Mouse (Mus musculus) heart, embryonic 15.5 days (tissue): Measurements from ENCODE around the gene Lrch3. TPM values are rescaled to one million over a fixed set of nuclear protein-coding genes. Genes with fewer than 3 reads are reported as not detected.
A peak's percentile ranks its signal among the peaks of the same experiment; 100 is the strongest.

ENCODE experiments used
- ATAC-seq: fragments of 200-750 bp; cut with Nextera tagmentation; replicated peaks from 2 replicates; pipeline ENCODE4 v1.8.0; 2017; ENCODE audit warnings: low read depth, moderate TSS enrichment; ENCODE audit not compliant: insufficient number of reproducible peaks, insufficient read depth, low FRiP score
- H3K27ac ChIP-seq: fragments of 300-500 bp; sonication (generic); 2 replicates; pipeline ENCODE4 v1.5.1; 2015; ENCODE audit warnings: mild to moderate bottlenecking, inconsistent platforms
- H3K27me3 ChIP-seq: fragments of 300-500 bp; sonication (generic); 2 replicates; pipeline ENCODE4 v1.6.1; 2015; ENCODE audit warnings: inconsistent platforms
- H3K36me3 ChIP-seq: fragments of 300-500 bp; sonication (generic); 2 replicates; pipeline ENCODE4 v1.6.1; 2015; ENCODE audit warnings: mild to moderate bottlenecking, inconsistent platforms
- H3K4me1 ChIP-seq: fragments of 300-500 bp; sonication (generic); replicated peaks from 2 replicates; pipeline ENCODE4 v1.6.1; 2015; ENCODE audit warnings: inconsistent platforms
- H3K4me2 ChIP-seq: fragments of 300-500 bp; sonication (generic); 2 replicates; pipeline ENCODE4 v1.6.1; 2015; ENCODE audit warnings: inconsistent platforms, mild to moderate bottlenecking, moderate library complexity
- H3K4me3 ChIP-seq: fragments of 300-500 bp; sonication (generic); 2 replicates; pipeline ENCODE4 v1.5.1; 2015; ENCODE audit warnings: mild to moderate bottlenecking, inconsistent platforms
- H3K9ac ChIP-seq: fragments of 300-500 bp; sonication (generic); 2 replicates; pipeline ENCODE4 v1.6.1; 2015; ENCODE audit warnings: mild to moderate bottlenecking, inconsistent platforms
- H3K9me3 ChIP-seq: fragments of 300-500 bp; sonication (generic); replicated peaks from 2 replicates; pipeline ENCODE4 v1.6.1; 2016; ENCODE audit warnings: inconsistent platforms
- WGBS: fragments of 180-500 bp; shearing (Covaris S2); methylation state at CpG from one replicate; pipeline ENCODE4 v1.1.7; 2015; ENCODE audit warnings: mixed read lengths; 5-methylcytosine and 5-hydroxymethylcytosine counted together
- polyA plus RNA-seq: library from polyadenylated mRNA; unstranded; fragments of >200 nt; fragmentation: Nextera tagmentation; extraction: Ambion mirVana; gene quantifications from 2 replicates; pipeline ENCODE4 v1.2.1, GENCODE M21; 2015

Lrch3 gene
- polyA plus RNA-seq, 1 experiment from 2014 or later, result 15.0 TPM

GRCm38 (mm10) chr16:32992158-32992557, 78.3 kb downstream of the Lrch3 start:
- H3K27me3 ChIP-seq, result no peaks in the 10 kb centered on the region
- 92% methylated on average over 5 of the region's 5 CpGs for WGBS
- H3K9me3 ChIP-seq, result no peaks in the 10 kb centered on the region
- no peak overlapping the region for H3K27ac ChIP-seq
- H3K9ac ChIP-seq, result no peak overlapping the region
- no peak for ATAC-seq
- H3K4me3 ChIP-seq, result no peak overlapping the region
- H3K36me3 ChIP-seq, result peaks cover 55% of the 10 kb centered on the region
- no peaks in the 10 kb centered on the region for H3K4me1 ChIP-seq
- H3K4me2 ChIP-seq, result no peak overlapping the region

GRCm38 (mm10) chr16:33005216-33005615, 91.3 kb downstream of the Lrch3 start:
- H3K4me1 ChIP-seq, result peaks cover 13% of the 10 kb centered on the region; the same call in 1 of the 2 replicates
- H3K9ac ChIP-seq, result no peak overlapping the region
- no peaks in the 10 kb centered on the region for H3K9me3 ChIP-seq
- peak overlapping the region; percentile 43 for H3K4me2 ChIP-seq
- H3K4me3 ChIP-seq, result no peak overlapping the region
- H3K27ac ChIP-seq, result peak overlapping the region; percentile 61
- H3K36me3 ChIP-seq, result peaks cover 42% of the 10 kb centered on the region
- no peaks in the 10 kb centered on the region for H3K27me3 ChIP-seq
- 13% methylated on average over 9 of the region's 9 CpGs for WGBS
- no peak for ATAC-seq

- 89% methylated on average over 7 of the region's 7 CpGs for WGBS
- H3K36me3 ChIP-seq, result peaks cover 28% of the 10 kb centered on the region
- no peak for ATAC-seq
Measured at GRCm38 (mm10) chr16:33006888-33007287, 93.0 kb downstream of the Lrch3 start.

GRCm38 (mm10) chr16:33007436-33007835, 93.5 kb downstream of the Lrch3 start:
- no peak overlapping the region for H3K9ac ChIP-seq
- 87% methylated on average over 7 of the region's 7 CpGs for WGBS
- no peak overlapping the region for H3K4me3 ChIP-seq
- H3K36me3 ChIP-seq, result peaks cover 33% of the 10 kb centered on the region
- no peak overlapping the region for H3K27ac ChIP-seq
- no peak overlapping the region for H3K4me2 ChIP-seq
- ATAC-seq, result no peak
- H3K9me3 ChIP-seq, result no peaks in the 10 kb centered on the region
- H3K27me3 ChIP-seq, result no peaks in the 10 kb centered on the region
- peaks cover 13% of the 10 kb centered on the region; the same call in 1 of the 2 replicates for H3K4me1 ChIP-seq

More at GRCm38 (mm10) chr16:33006888-33007287, 93.0 kb downstream of the Lrch3 start:
- Histone ChIP-seq H3K27ac (no peak overlapping the region), H3K27me3 (no peaks in the 10 kb centered on the region), H3K4me2 (no peak overlapping the region), H3K9ac (no peak overlapping the region), H3K4me1 (peaks cover 13% of the 10 kb centered on the region; the same call in 1 of the 2 replicates), H3K9me3 (no peaks in the 10 kb centered on the region), H3K4me3 (no peak overlapping the region)

- Histone ChIP-seq H3K4me2 (no peak overlapping the region), H3K9ac (no peak overlapping the region), H3K9me3 (no peaks in the 10 kb centered on the region), H3K4me3 (no peak overlapping the region), H3K36me3 (peaks cover 56% of the 10 kb centered on the region), H3K27me3 (no peaks in the 10 kb centered on the region), H3K4me1 (peaks cover 8% of the 10 kb centered on the region; the same call in 1 of the 2 replicates), H3K27ac (no peak overlapping the region)
- 92% methylated on average over 6 of the region's 6 CpGs for WGBS
- ATAC-seq, result no peak
Measured at GRCm38 (mm10) chr16:33010166-33010565, 96.3 kb downstream of the Lrch3 start.

- no peak overlapping the region for H3K4me3 ChIP-seq
- H3K36me3 ChIP-seq, result peaks cover 46% of the 10 kb centered on the region
- H3K27ac ChIP-seq, result no peak overlapping the region
- H3K9ac ChIP-seq, result no peak overlapping the region
- H3K27me3 ChIP-seq, result no peaks in the 10 kb centered on the region
- H3K9me3 ChIP-seq, result no peaks in the 10 kb centered on the region
- H3K4me2 ChIP-seq, result no peak overlapping the region
- no peak for ATAC-seq
- H3K4me1 ChIP-seq, result peaks cover 3% of the 10 kb centered on the region; the same call in 1 of the 2 replicates
- WGBS, result 94% methylated on average over 5 of the region's 5 CpGs
Measured at GRCm38 (mm10) chr16:33013801-33014200, 99.9 kb downstream of the Lrch3 start.

GRCm38 (mm10) chr16:33014921-33015320, 101.0 kb downstream of the Lrch3 start:
- no peak overlapping the region for H3K4me3 ChIP-seq
- no peaks in the 10 kb centered on the region for H3K27me3 ChIP-seq
- ATAC-seq, result no peak
- no peak overlapping the region for H3K27ac ChIP-seq
- H3K4me2 ChIP-seq, result no peak overlapping the region
- H3K9me3 ChIP-seq, result no peaks in the 10 kb centered on the region
- H3K4me1 ChIP-seq, result peaks cover 3% of the 10 kb centered on the region; the same call in 1 of the 2 replicates
- H3K36me3 ChIP-seq, result peaks cover 35% of the 10 kb centered on the region
- WGBS, result 86% methylated on average over 1 of the region's 1 CpGs
- H3K9ac ChIP-seq, result no peak overlapping the region

GRCm38 (mm10) chr16:33015396-33015907, 101.6 kb downstream of the Lrch3 start:
- peaks cover 3% of the 10 kb centered on the region; the same call in 1 of the 2 replicates for H3K4me1 ChIP-seq
- 90% methylated on average over 3 of the region's 3 CpGs for WGBS
- H3K27ac ChIP-seq, result no peak overlapping the region
- H3K4me2 ChIP-seq, result no peak overlapping the region
- no peak overlapping the region for H3K9ac ChIP-seq
- no peaks in the 10 kb centered on the region for H3K9me3 ChIP-seq
- H3K36me3 ChIP-seq, result peaks cover 30% of the 10 kb centered on the region; the same call in 1 of the 2 replicates
- no peak for ATAC-seq
- H3K27me3 ChIP-seq, result no peaks in the 10 kb centered on the region
- no peak overlapping the region for H3K4me3 ChIP-seq

- Histone ChIP-seq H3K27ac (no peak overlapping the region), H3K9ac (no peak overlapping the region), H3K4me2 (no peak overlapping the region), H3K9me3 (no peaks in the 10 kb centered on the region), H3K36me3 (peaks cover 30% of the 10 kb centered on the region; the same call in 1 of the 2 replicates), H3K27me3 (no peaks in the 10 kb centered on the region), H3K4me1 (peaks cover 3% of the 10 kb centered on the region; the same call in 1 of the 2 replicates), H3K4me3 (no peak overlapping the region)
- WGBS, result 63% methylated on average over 2 of the region's 2 CpGs
- ATAC-seq, result no peak
Measured at GRCm38 (mm10) chr16:33015986-33016385, 102.1 kb downstream of the Lrch3 start.

GRCm38 (mm10) chr16:33017677-33018349, 103.9 kb downstream of the Lrch3 start:
- Histone ChIP-seq H3K4me3 (no peak overlapping the region), H3K9ac (no peak overlapping the region), H3K27ac (no peak overlapping the region), H3K36me3 (peaks cover 20% of the 10 kb centered on the region; the same call in 1 of the 2 replicates), H3K27me3 (no peaks in the 10 kb centered on the region), H3K9me3 (no peaks in the 10 kb centered on the region), H3K4me1 (peaks cover 3% of the 10 kb centered on the region; the same call in 1 of the 2 replicates), H3K4me2 (no peak overlapping the region)
- no peak for ATAC-seq
- 79% methylated on average over 5 of the region's 5 CpGs for WGBS

GRCm38 (mm10) chr16:33019117-33019770, 105.3 kb downstream of the Lrch3 start:
- Histone ChIP-seq H3K27me3 (no peaks in the 10 kb centered on the region), H3K9me3 (no peaks in the 10 kb centered on the region), H3K4me2 (no peak overlapping the region), H3K4me1 (peaks cover 3% of the 10 kb centered on the region; the same call in 1 of the 2 replicates), H3K27ac (no peak overlapping the region), H3K36me3 (peaks cover 7% of the 10 kb centered on the region; the same call in 1 of the 2 replicates), H3K9ac (no peak overlapping the region), H3K4me3 (no peak overlapping the region)
- no peak for ATAC-seq
- WGBS, result 72% methylated on average over 21 of the region's 21 CpGs
